Mouse (Mus musculus) G1E (cell line): ENCODE measurements around the gene Scand1.

Experiments
- CTCF ChIP-seq: IDR thresholded peaks from 2 replicates; pipeline ENCODE4 v1.5.1; 2012; ENCODE audit warnings: low read depth, low read length, inconsistent platforms, mixed read lengths
- GATA1 ChIP-seq: IDR thresholded peaks from 2 replicates; pipeline ENCODE4 v1.6.1; 2012; ENCODE audit warnings: borderline replicate concordance, low read length, inconsistent platforms, mixed read lengths
- TAL1 ChIP-seq: conservative IDR thresholded peaks from 2 replicates; pipeline ENCODE4 v1.6.1; 2012; ENCODE audit warnings: low read depth, low read length, inconsistent platforms, mixed read lengths

DNA sequence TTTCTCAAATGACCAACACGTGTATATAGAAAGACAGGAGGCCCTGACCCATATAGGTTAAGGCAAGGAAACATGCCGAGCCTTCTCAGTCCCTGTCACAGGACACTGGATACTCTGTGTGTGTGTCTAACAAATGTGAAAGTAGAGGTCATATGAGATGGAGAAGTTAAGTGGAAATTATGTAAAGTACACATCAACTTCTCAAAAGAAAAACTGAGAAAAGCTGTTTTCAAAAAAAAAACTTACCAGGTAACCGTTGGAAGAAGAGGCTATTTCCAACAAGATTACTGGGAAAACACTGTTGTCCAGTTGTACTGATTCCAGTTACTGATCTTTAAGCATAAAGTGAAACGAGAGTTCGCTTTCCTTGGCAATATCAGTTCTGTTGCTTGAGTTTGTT, 1.6 kb downstream of the Scand1 start:
- TF ChIP-seq TAL1 (no peak), CTCF (no peak), GATA1 (no peak)
